Mouse (Mus musculus) liver, embryonic 15.5 days (tissue): ENCODE measurements around the gene Gm10322. TPM values are rescaled to one million over a fixed set of nuclear protein-coding genes. Genes with fewer than 3 reads are reported as not detected.

Experiments used
- ATAC-seq: fragments of 200-750 bp; cut with Nextera tagmentation; 2 replicates; pipeline ENCODE4 v1.8.0; 2017; ENCODE audit warnings: moderate number of reproducible peaks, mild to moderate bottlenecking, moderate library complexity; ENCODE audit not compliant: insufficient read depth
- H3K27ac ChIP-seq: fragments of 300-500 bp; sonication (generic); replicated peaks from 2 replicates; pipeline ENCODE4 v1.5.1; 2015; ENCODE audit warnings: mild to moderate bottlenecking, inconsistent platforms
- H3K27me3 ChIP-seq: fragments of 300-500 bp; sonication (generic); 2 replicates; pipeline ENCODE4 v1.6.1; 2015; ENCODE audit warnings: mild to moderate bottlenecking, inconsistent platforms
- H3K36me3 ChIP-seq: fragments of 300-500 bp; sonication (generic); replicated peaks from 2 replicates; pipeline ENCODE4 v1.6.1; 2015; ENCODE audit warnings: moderate library complexity, mild to moderate bottlenecking, inconsistent platforms
- H3K4me1 ChIP-seq: fragments of 300-500 bp; sonication (generic); replicated peaks from 2 replicates; pipeline ENCODE4 v1.6.1; 2015; ENCODE audit warnings: inconsistent platforms
- H3K4me2 ChIP-seq: fragments of 300-500 bp; sonication (generic); 2 replicates; pipeline ENCODE4 v1.6.1; 2015; ENCODE audit warnings: moderate library complexity, mild to moderate bottlenecking, inconsistent platforms
- H3K4me3 ChIP-seq: fragments of 300-500 bp; sonication (generic); replicated peaks from 2 replicates; pipeline ENCODE4 v1.5.1; 2015; ENCODE audit warnings: mild to moderate bottlenecking, inconsistent platforms
- H3K9ac ChIP-seq: fragments of 300-500 bp; sonication (generic); 2 replicates; pipeline ENCODE4 v1.6.1; 2015; ENCODE audit warnings: moderate library complexity, mild to moderate bottlenecking, inconsistent platforms
- H3K9me3 ChIP-seq: fragments of 300-500 bp; sonication (generic); replicated peaks from 2 replicates; pipeline ENCODE4 v1.6.1; 2016; ENCODE audit warnings: inconsistent platforms
- WGBS: fragments of 180-500 bp; shearing (Covaris S2); methylation state at CpG from one replicate; pipeline ENCODE4 v1.1.7; 2015; ENCODE audit warnings: mixed read lengths; ENCODE audit not compliant: insufficient replicate concordance; 5-methylcytosine and 5-hydroxymethylcytosine counted together
- polyA plus RNA-seq: library from polyadenylated mRNA; unstranded; fragments of >200 nt; fragmentation: Nextera tagmentation; extraction: Ambion mirVana; gene quantifications from 2 replicates; pipeline ENCODE4 v1.2.1, GENCODE M21; 2015

The Gm10322 gene
- polyA plus RNA-seq, 1 experiment from 2014 or later = not detected

DNA sequence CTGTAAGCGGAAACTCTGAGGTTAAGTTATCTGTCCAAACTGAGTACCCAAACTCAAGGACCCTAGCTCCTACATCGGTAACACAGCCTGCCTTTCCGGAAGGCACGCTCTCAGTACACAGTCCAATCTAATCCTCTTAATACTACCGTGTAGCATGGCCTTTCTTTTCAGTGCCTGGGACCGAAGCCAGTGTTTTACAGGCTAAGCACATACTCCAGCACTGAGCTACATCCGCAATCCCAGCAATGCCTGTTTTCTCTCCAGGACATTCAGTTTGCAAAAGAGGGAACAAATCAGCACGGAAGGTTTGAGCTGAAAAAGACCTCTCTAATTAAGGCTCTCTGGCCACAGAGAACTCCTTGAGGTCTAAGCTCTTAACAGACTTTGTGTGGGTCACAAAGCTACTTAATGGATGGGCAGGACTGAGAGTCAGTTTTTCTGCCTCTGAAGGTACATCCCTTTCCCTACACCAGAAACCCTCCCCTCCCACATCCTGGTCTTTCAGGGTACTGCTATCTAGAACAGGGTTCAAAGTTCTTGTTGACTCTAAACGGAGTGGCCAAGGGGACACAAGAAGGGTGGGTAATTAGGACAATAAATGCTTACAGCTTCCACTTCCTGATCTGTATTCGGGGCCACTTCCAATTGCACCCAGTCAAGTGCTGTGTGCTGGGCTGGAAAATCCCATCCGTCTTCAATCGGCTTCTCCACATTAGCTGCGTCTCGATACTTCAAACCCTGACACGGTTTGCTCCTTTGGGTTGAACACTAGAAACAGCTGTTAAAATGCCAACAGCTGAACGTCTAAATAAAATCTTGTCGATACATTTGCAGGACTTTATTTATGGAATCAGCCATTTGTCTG is 13.0 kb downstream of the Gm10322 start:
- Histone ChIP-seq H3K9me3 (no peaks in the 10 kb centered on the region), H3K36me3 (no peaks in the 10 kb centered on the region), H3K4me2 (no peak overlapping the region), H3K27ac (no peak overlapping the region), H3K4me1 (no peaks in the 10 kb centered on the region), H3K27me3 (no peaks in the 10 kb centered on the region), H3K9ac (no peak overlapping the region), H3K4me3 (no peak overlapping the region)
- no peak for ATAC-seq
- WGBS = 61% methylated on average over 17 of the region's 17 CpGs

DNA sequence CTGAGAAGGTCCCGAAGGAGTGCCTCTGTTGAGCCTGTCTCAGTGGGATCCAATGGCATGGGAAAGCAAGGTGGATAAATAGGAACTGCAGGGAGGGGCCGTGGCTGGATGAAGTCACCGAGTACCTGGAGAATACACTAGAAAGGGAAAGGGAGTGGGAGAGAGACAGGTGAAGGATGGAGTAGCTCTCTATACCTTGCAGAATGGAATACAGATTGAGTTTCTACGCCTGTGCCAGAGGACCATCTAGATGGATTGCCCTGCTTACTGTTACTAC is 13.6 kb downstream of the Gm10322 start:
- H3K4me1 ChIP-seq = no peaks in the 10 kb centered on the region
- no peaks in the 10 kb centered on the region for H3K27me3 ChIP-seq
- 61% methylated on average over 4 of the region's 4 CpGs for WGBS
- no peak overlapping the region for H3K4me3 ChIP-seq
- no peak overlapping the region for H3K27ac ChIP-seq
- no peaks in the 10 kb centered on the region for H3K9me3 ChIP-seq
- H3K9ac ChIP-seq = no peak overlapping the region
- no peaks in the 10 kb centered on the region for H3K36me3 ChIP-seq
- no peak overlapping the region for H3K4me2 ChIP-seq
- ATAC-seq = no peak

DNA sequence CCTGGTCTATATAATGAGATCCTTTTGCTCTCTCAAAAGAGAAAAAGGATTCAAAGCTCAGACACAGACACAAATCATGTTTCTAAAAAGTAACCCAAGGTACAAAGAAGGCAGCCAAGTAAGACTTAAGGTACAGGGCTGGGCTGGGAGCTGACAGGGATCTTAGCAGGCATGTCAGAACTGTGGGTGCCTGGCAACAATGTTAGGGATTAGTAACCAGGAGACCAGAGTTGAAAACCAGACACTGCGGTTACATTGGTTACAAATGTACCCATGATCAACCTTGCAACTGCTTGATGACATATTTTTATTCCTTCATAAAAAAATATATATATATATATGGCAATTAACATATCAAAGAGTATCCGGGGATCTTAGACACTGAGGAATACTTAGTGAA is 20.2 kb downstream of the Gm10322 start:
- H3K36me3 ChIP-seq = no peaks in the 10 kb centered on the region
- H3K4me3 ChIP-seq = no peak overlapping the region
- ATAC-seq = no peak
- H3K9ac ChIP-seq = no peak overlapping the region
- H3K4me1 ChIP-seq = no peaks in the 10 kb centered on the region
- H3K27me3 ChIP-seq = no peaks in the 10 kb centered on the region
- 75% methylated on average over 2 of the region's 2 CpGs for WGBS
- no peaks in the 10 kb centered on the region for H3K9me3 ChIP-seq
- no peak overlapping the region for H3K27ac ChIP-seq
- H3K4me2 ChIP-seq = no peak overlapping the region

DNA sequence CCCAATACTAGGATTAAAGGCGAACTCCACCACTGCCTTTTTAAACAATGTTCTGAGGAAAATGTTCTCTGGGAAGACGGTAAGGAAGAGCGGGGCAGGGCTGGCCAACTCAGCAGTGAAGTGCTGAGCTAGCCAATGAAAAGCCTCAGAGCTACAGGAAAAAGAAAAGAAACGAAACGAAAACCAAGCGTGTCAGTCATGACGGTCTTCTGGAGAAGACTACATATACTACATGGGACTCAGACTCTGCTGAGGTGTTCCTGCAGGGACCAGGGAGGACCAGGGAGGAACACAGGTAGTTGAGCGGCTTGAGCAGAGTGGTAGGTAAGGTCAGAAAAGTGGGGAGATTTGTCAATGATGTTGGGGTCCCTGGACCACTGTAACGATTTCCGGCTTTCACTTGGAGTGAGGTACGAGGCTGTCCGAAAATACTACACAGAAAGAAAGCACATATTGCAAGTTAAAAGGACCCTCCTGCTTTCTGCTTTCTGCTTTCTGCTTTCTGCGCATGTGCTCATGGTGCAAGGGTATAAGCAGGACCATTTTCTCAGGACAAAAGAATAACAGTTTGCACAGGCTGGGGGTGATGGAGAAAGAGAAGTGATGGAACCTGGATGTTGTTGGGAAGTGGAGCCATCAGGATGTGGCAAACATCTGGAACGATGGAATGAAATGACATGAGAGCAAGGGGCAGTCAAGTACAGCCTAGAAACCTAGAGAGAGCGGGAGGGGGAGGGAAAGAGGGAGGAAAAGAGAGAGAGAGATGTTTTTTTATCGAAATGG is 21.1 kb downstream of the Gm10322 start:
- Histone ChIP-seq H3K4me2 (no peak overlapping the region), H3K36me3 (no peaks in the 10 kb centered on the region), H3K27me3 (no peaks in the 10 kb centered on the region), H3K9ac (no peak overlapping the region), H3K27ac (no peak overlapping the region), H3K4me3 (no peak overlapping the region; the same call in 1 of the 2 replicates), H3K9me3 (no peaks in the 10 kb centered on the region), H3K4me1 (no peaks in the 10 kb centered on the region)
- WGBS = 62% methylated on average over 16 of the region's 16 CpGs
- no peak for ATAC-seq

DNA sequence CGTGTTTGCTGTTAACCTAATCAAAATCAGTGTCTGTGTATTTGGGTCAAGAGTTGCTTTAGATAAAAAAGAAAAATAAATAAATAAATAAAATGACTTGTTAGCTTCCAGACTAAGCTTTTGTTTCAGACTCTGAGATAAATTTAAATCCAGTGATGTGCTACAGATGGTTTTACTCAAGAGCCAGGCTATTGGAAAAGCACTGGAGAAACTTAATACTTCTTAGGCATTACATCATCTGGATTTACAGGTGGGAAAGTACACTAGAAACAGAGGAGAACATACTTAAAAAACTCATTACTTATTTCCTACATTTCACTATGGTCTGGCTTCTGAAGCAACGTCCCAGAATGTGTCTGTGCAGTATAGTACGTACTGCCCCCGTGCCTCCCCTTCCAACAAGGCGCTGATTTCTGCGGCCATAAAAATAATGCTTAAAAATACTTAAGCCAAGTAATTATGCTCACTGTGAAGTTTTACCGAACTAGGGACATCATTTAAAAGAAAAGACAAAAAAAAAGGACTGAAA is 21.8 kb downstream of the Gm10322 start:
- H3K4me3 ChIP-seq = no peak overlapping the region
- H3K9ac ChIP-seq = no peak overlapping the region
- no peak overlapping the region for H3K4me2 ChIP-seq
- no peaks in the 10 kb centered on the region for H3K4me1 ChIP-seq
- no peaks in the 10 kb centered on the region for H3K36me3 ChIP-seq
- H3K27ac ChIP-seq = no peak overlapping the region
- H3K9me3 ChIP-seq = no peaks in the 10 kb centered on the region
- H3K27me3 ChIP-seq = no peaks in the 10 kb centered on the region
- no peak for ATAC-seq
- WGBS = 73% methylated on average over 7 of the region's 7 CpGs

DNA sequence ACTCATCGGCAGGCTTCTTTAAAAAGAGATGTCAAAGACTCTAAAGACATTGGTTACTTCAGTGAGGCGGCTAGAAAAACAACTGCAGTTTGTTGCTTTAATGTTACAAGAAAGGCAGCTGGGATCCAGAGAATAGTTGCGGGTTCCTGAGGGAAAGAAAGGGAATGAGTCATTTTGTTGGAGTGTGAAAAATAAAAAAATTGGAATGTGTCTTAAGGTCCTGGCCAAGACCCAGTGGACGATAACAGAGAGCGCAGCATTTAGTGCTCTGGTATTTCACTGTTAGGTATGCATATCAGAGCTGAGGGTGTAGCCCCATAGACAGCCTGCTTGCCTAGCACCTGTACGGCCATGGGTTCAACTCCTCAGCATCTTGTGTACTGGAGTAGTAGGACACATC is 22.7 kb downstream of the Gm10322 start:
- WGBS = 72% methylated on average over 6 of the region's 6 CpGs
- Histone ChIP-seq H3K27ac (no peak overlapping the region), H3K4me1 (no peaks in the 10 kb centered on the region), H3K27me3 (no peaks in the 10 kb centered on the region), H3K4me3 (no peak overlapping the region), H3K4me2 (no peak overlapping the region), H3K36me3 (no peaks in the 10 kb centered on the region), H3K9ac (no peak overlapping the region), H3K9me3 (no peaks in the 10 kb centered on the region)
- ATAC-seq = no peak

DNA sequence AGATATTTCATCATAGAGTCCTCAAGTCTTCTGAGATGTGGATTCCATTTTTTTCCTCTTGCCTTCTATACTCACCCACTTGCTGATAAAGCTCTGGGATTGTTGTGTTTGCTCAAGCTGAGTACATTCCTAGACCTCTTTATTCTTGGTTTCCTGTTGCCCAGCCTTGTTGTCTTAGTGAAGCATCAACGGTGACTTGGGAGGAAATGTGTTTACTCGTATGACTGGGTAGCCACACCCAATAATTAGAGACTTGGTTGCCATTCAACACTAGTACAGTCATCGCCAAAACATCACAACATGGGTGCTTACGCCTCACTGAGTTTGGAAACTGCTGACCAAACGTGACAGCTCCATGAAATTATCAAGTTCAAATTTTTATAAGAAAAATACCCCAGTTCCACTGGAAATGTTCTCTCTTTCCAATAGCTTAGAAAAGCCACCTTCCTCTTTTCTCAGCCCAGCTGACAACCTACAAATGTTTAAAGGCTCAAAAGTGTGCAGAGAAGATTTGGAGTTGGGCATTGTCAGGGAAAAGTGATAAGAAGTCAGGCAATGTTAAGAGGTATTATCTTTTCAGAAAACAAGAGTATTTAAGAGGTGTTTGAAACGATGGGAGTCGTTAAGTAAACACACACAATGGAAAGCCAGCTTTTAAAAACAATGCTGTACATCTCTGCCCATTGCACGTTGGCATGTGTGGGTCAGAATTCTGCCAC is 27.0 kb downstream of the Gm10322 start:
- Histone ChIP-seq H3K9me3 (no peaks in the 10 kb centered on the region), H3K27me3 (no peaks in the 10 kb centered on the region), H3K4me2 (no peak overlapping the region), H3K36me3 (no peaks in the 10 kb centered on the region), H3K4me1 (0 out of 2 replicates have a peak, but pooled peaks cover 3% of the 10 kb centered on the region), H3K27ac (no peak overlapping the region), H3K4me3 (no peak overlapping the region), H3K9ac (no peak overlapping the region)
- no peak for ATAC-seq
- WGBS = 27% methylated on average over 8 of the region's 8 CpGs

DNA sequence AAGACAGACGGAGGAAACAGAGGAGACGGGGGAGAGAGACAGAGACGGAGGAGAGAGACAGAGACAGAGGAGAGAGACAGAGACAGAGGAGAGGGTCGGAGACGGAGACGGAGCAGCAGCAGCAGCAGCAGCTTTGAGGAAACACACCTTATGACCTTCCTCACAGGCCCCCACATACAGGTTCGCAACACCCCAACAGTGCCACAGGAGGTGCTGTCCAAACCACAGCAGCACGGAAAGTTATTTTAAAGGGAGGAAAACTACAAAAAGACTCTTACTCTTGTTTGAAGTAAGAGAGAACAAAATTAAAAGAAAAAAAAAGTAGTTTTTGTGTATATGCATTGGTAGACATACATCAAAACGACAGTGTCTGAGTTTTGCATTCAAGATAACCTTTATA is 27.8 kb downstream of the Gm10322 start:
- 0 out of 2 replicates have a peak, but pooled peaks cover 3% of the 10 kb centered on the region for H3K4me1 ChIP-seq
- no peak overlapping the region for H3K4me3 ChIP-seq
- no peaks in the 10 kb centered on the region for H3K36me3 ChIP-seq
- WGBS = 53% methylated on average over 9 of the region's 9 CpGs
- H3K27ac ChIP-seq = no peak overlapping the region
- H3K27me3 ChIP-seq = no peaks in the 10 kb centered on the region
- no peak for ATAC-seq
- H3K9me3 ChIP-seq = no peaks in the 10 kb centered on the region
- H3K4me2 ChIP-seq = no peak overlapping the region
- no peak overlapping the region for H3K9ac ChIP-seq

DNA sequence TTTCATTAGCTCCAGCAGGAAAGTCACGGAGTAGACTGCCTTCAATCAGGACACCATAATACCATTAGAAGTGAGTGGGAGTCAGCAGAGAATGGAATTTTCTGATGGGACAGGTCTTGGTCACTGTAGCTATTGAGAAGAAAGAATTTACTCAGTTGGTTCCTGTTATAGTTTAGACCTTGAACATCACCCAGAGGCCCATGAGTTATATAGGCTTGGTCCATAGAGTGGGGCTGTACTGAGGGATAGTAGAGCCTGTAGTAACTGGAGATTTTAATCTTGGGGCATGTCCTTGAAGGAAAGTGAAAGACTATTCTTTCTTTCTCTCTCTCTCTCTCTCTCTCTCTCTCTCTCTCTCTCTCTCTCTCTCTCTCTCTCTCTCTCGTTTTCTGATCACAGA is 28.8 kb downstream of the Gm10322 start:
- no peak overlapping the region for H3K4me3 ChIP-seq
- H3K4me2 ChIP-seq = no peak overlapping the region
- WGBS = 50% methylated on average over 2 of the region's 2 CpGs
- H3K27me3 ChIP-seq = no peaks in the 10 kb centered on the region
- H3K9ac ChIP-seq = no peak overlapping the region
- H3K9me3 ChIP-seq = no peaks in the 10 kb centered on the region
- H3K27ac ChIP-seq = no peak overlapping the region
- H3K36me3 ChIP-seq = no peaks in the 10 kb centered on the region
- H3K4me1 ChIP-seq = 0 out of 2 replicates have a peak, but pooled peaks cover 3% of the 10 kb centered on the region
- no peak for ATAC-seq

DNA sequence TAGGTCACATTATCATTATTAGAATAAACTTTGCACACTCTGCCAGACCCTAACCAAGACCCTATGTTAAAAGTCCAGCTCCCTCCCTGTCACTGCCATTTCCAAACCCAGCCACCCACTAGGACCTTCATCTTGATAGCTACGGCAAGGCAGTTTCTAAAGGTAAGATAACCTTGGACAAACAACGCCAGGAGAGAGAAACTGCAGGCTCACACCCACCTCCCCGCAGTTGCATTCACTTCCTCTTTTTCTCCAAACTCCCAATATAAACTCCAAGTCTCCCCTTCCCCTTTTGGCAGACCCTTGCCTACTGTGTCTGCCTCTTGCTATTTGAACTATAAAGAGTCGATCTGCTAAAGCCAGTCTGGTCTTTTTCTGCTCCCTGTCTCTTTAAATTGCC is 29.3 kb downstream of the Gm10322 start:
- Histone ChIP-seq H3K27ac (no peak overlapping the region), H3K27me3 (no peaks in the 10 kb centered on the region), H3K36me3 (no peaks in the 10 kb centered on the region), H3K4me3 (no peak overlapping the region), H3K4me2 (no peak overlapping the region), H3K9ac (no peak overlapping the region), H3K4me1 (0 out of 2 replicates have a peak, but pooled peaks cover 3% of the 10 kb centered on the region), H3K9me3 (no peaks in the 10 kb centered on the region)
- 8% methylated on average over 4 of the region's 4 CpGs for WGBS
- ATAC-seq = no peak

DNA sequence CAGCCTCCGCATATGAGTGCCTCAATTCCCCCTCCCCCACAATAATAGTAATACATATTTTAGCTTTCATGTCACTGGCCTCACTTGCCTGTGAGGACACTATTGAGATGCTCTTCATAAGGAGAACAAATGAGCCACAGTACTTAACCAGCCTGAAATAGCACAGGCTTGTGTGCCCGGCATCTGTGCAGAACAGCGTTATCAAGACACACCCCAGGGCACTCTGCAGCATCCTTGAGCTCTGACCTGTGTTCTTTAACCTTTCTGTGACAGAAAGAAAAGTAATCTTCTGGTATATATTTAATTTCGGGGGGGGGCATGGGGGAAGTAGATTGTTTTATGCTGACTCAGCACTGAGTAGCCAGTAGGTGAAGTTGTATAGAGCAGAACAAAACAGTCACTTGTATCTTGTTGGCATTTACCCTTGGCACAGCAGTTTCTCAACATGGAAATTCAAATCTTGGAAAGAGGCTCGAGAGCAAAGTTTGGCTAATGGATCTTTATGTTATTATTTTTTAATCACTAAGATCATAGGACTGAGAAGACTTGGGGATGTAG is 31.0 kb downstream of the Gm10322 start:
- Histone ChIP-seq H3K4me2 (no peak overlapping the region), H3K27ac (no peak overlapping the region), H3K27me3 (no peaks in the 10 kb centered on the region), H3K36me3 (no peaks in the 10 kb centered on the region), H3K9ac (no peak overlapping the region), H3K9me3 (no peaks in the 10 kb centered on the region), H3K4me1 (0 out of 2 replicates have a peak, but pooled peaks cover 3% of the 10 kb centered on the region), H3K4me3 (no peak overlapping the region)
- no peak for ATAC-seq
- WGBS = 69% methylated on average over 5 of the region's 5 CpGs
